Mouse (Mus musculus): ENCODE results near the gene Mybph. TPM values are rescaled to one million over a fixed set of nuclear protein-coding genes. Genes with fewer than 3 reads are reported as not detected.

Gene Mybph
- polyA plus RNA-seq, 1 experiment = not detected

DNA sequence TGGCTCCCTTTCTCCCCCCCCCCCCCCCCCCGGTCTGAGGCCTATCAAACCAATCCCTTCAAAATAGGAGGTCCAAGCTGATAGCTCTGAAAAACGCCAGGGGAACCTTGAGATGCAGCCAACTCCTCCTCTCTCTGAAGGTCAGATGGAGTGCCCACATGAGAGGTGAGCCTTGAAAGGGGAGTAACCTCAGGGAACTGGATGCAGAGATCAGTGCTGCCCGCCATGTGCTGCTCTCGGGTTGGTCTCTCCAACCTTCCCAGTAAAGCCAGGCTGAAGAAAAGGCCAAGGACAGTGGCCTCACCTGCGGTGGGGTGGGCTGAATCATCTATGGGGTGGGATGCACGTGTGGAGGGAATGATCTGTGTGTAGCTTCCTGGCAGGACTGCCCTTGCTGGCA lies 19.1 kb downstream of the Mybph start:
- Histone ChIP-seq H3K4me1 (ENCODE audit: control insufficient read depth, insufficient read depth, low read length) (peaks cover 39% of the 10 kb centered on the region), H3K4me3 (ENCODE audit: insufficient read depth, low read depth, low read length) (no peak overlapping the region), H3K27ac (ENCODE audit: insufficient read depth, low read depth, low read length) (no peak overlapping the region)
- 75% methylated on average over 6 of the region's 6 CpGs for WGBS
- TF ChIP-seq CTCF (IDR thresholded peaks at IDR 0.05; ENCODE audit: insufficient read depth, low read depth, low read length) (no peak), POLR2A (IDR thresholded peaks at IDR 0.05; ENCODE audit: insufficient read depth, low read depth, low read length) (no peak)

- WGBS = 80% methylated on average over 7 of the region's 7 CpGs
- H3K4me3 ChIP-seq (ENCODE audit: insufficient read depth, low read depth, low read length) = no peak overlapping the region
- peaks cover 44% of the 10 kb centered on the region for H3K4me1 ChIP-seq (ENCODE audit: control insufficient read depth, insufficient read depth, low read length)
- H3K27ac ChIP-seq (ENCODE audit: insufficient read depth, low read depth, low read length) = no peak overlapping the region
- TF ChIP-seq CTCF (IDR thresholded peaks at IDR 0.05; ENCODE audit: insufficient read depth, low read depth, low read length) = no peak
- TF ChIP-seq POLR2A (IDR thresholded peaks at IDR 0.05; ENCODE audit: insufficient read depth, low read depth, low read length) = no peak
These were observed 20.2 kb downstream of the Mybph start for GRCm38 (mm10) chr1:134213405-134213804.

- TF ChIP-seq CTCF (IDR thresholded peaks at IDR 0.05; ENCODE audit: insufficient read depth, low read depth, low read length) (no peak), POLR2A (IDR thresholded peaks at IDR 0.05; ENCODE audit: insufficient read depth, low read depth, low read length) (no peak)
- whole genome bisulfite sequencing = 87% methylated on average over 7 of the region's 7 CpGs
- H3K27ac ChIP-seq (ENCODE audit: insufficient read depth, low read depth, low read length) = no peak overlapping the region
- H3K4me3 ChIP-seq (ENCODE audit: insufficient read depth, low read depth, low read length) = no peak overlapping the region
- peaks cover 46% of the 10 kb centered on the region for H3K4me1 ChIP-seq (ENCODE audit: control insufficient read depth, insufficient read depth, low read length)
These were observed 21.8 kb downstream of the Mybph start for GRCm38 (mm10) chr1:134215059-134215458.

- TF ChIP-seq CTCF (IDR thresholded peaks at IDR 0.05; ENCODE audit: insufficient read depth, low read depth, low read length) (no peak), POLR2A (IDR thresholded peaks at IDR 0.05; ENCODE audit: insufficient read depth, low read depth, low read length) (no peak)
- H3K4me3 ChIP-seq (ENCODE audit: insufficient read depth, low read depth, low read length) = no peak overlapping the region
- H3K27ac ChIP-seq (ENCODE audit: insufficient read depth, low read depth, low read length) = no peak overlapping the region
- H3K4me1 ChIP-seq (ENCODE audit: control insufficient read depth, insufficient read depth, low read length) = peaks cover 42% of the 10 kb centered on the region
- WGBS = 52% methylated on average over 11 of the region's 11 CpGs
These were observed 22.7 kb downstream of the Mybph start for GRCm38 (mm10) chr1:134215751-134216628.

- H3K4me1 ChIP-seq (ENCODE audit: control insufficient read depth, insufficient read depth, low read length) = peaks cover 40% of the 10 kb centered on the region
- no peak overlapping the region for H3K4me3 ChIP-seq (ENCODE audit: insufficient read depth, low read depth, low read length)
- no peak for TF ChIP-seq POLR2A (IDR thresholded peaks at IDR 0.05; ENCODE audit: insufficient read depth, low read depth, low read length)
- no peak for TF ChIP-seq CTCF (IDR thresholded peaks at IDR 0.05; ENCODE audit: insufficient read depth, low read depth, low read length)
- 92% methylated on average over 2 of the region's 2 CpGs for WGBS
- H3K27ac ChIP-seq (ENCODE audit: insufficient read depth, low read depth, low read length) = no peak overlapping the region
These were observed 23.4 kb downstream of the Mybph start for GRCm38 (mm10) chr1:134216629-134216971.

DNA sequence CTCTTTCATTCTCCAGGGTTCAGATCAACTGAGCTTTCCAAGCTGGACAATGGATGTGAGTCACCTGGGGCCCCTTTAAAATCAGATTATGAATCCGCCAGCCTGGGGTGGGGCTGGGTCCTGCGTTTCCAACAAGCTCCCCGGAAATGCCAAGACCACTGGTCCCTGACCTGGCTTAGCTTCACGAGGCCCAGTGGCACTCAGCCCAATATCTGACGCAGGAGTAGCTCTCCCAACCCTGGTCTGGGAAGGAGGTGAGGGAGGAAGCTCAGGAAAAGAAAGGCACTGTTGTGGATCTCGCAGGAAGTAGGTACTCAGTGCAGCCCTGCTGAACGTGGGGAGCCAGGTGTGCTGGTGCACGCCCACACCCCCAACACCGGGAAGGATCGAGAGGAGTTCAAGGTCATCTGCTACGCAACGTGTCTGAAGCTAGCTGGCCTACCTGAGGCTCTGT lies 23.8 kb downstream of the Mybph start:
- TF ChIP-seq CTCF (IDR thresholded peaks at IDR 0.05; ENCODE audit: insufficient read depth, low read depth, low read length) (no peak), POLR2A (IDR thresholded peaks at IDR 0.05; ENCODE audit: insufficient read depth, low read depth, low read length) (no peak)
- H3K4me1 ChIP-seq (ENCODE audit: control insufficient read depth, insufficient read depth, low read length) = peaks cover 37% of the 10 kb centered on the region
- H3K4me3 ChIP-seq (ENCODE audit: insufficient read depth, low read depth, low read length) = no peak overlapping the region
- 72% methylated on average over 12 of the region's 12 CpGs for WGBS
- H3K27ac ChIP-seq (ENCODE audit: insufficient read depth, low read depth, low read length) = no peak overlapping the region

DNA sequence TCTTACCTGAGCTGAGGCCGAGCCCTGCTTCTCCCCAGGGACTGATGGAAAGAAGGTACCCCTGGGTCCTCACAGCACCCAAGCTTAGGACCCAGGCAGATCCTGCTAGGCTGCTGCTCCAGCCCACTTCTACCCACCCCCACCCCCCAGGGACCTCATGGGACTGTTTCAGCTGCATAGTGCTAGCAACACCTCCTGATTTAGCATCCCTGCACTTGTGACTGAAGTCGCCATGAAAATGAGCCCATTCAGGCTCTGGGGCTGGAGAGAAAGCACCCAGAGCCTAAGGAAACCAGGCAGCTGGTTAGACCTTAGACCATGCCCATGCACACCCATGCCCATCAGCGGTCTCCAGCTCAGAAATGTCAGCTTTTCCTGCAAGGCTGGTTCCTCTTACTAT lies 24.7 kb downstream of the Mybph start:
- 80% methylated on average over 3 of the region's 3 CpGs for WGBS
- TF ChIP-seq POLR2A (IDR thresholded peaks at IDR 0.05; ENCODE audit: insufficient read depth, low read depth, low read length) (no peak), CTCF (IDR thresholded peaks at IDR 0.05; ENCODE audit: insufficient read depth, low read depth, low read length) (no peak)
- Histone ChIP-seq H3K4me1 (ENCODE audit: control insufficient read depth, insufficient read depth, low read length) (peaks cover 35% of the 10 kb centered on the region), H3K4me3 (ENCODE audit: insufficient read depth, low read depth, low read length) (no peak overlapping the region), H3K27ac (ENCODE audit: insufficient read depth, low read depth, low read length) (no peak overlapping the region)

DNA sequence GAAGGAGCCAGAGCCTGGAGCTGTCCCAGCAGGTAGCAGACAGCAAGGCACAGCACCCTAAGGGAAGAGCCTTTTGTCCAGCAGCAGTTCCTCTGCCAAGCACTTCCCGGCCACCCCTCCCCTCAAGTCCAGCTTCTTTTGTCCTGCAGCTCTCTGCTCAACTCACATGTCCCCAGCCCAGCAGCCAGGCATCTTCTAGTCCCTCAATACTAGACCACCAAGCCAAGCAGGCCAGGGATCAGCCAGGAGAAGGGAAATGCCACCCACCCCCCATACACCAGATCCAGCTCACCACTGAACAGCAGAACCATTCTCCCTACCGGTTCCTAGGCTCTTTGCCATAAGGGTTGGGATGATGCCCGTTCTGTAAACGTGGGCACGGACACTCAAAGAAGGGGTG lies 26.4 kb downstream of the Mybph start:
- H3K27ac ChIP-seq (ENCODE audit: insufficient read depth, low read depth, low read length) = no peak overlapping the region; the same call in 1 of the 2 replicates

GRCm38 (mm10) chr1:134221172-134221571 lies 27.9 kb downstream of the Mybph start:
- H3K4me1 ChIP-seq (ENCODE audit: control insufficient read depth, insufficient read depth, low read length) = peaks cover 25% of the 10 kb centered on the region
- TF ChIP-seq CTCF (IDR thresholded peaks at IDR 0.05; ENCODE audit: insufficient read depth, low read depth, low read length) = no peak
- TF ChIP-seq POLR2A (IDR thresholded peaks at IDR 0.05; ENCODE audit: insufficient read depth, low read depth, low read length) = no peak
- no peak overlapping the region for H3K27ac ChIP-seq (ENCODE audit: insufficient read depth, low read depth, low read length)
- no peak overlapping the region for H3K4me3 ChIP-seq (ENCODE audit: insufficient read depth, low read depth, low read length)
- WGBS = 40% methylated on average over 1 of the region's 1 CpGs

More for the DNA sequence above, 26.4 kb downstream of the Mybph start:
- TF ChIP-seq POLR2A (IDR thresholded peaks at IDR 0.05; ENCODE audit: insufficient read depth, low read depth, low read length) (no peak), CTCF (IDR thresholded peaks at IDR 0.05; ENCODE audit: insufficient read depth, low read depth, low read length) (no peak)
- whole genome bisulfite sequencing = 63% methylated on average over 5 of the region's 5 CpGs
- Histone ChIP-seq H3K4me1 (ENCODE audit: control insufficient read depth, insufficient read depth, low read length) (peaks cover 32% of the 10 kb centered on the region), H3K4me3 (ENCODE audit: insufficient read depth, low read depth, low read length) (no peak overlapping the region)

All from olfactory bulb, adult 2 months (tissue).